Mouse (Mus musculus): ENCODE results near the gene Iqsec3. TPM values are rescaled to one million over a fixed set of nuclear protein-coding genes. Genes with fewer than 3 reads are reported as not detected.

Iqsec3 gene
- total RNA-seq, 2 experiments from 2014 or later = 81.2 to 83.8 TPM

- DNase-seq (ENCODE audit: low spot score in 2 of 2) = peak; percentile 19 to 33
These were observed 18.7 kb downstream of the Iqsec3 start for GRCm38 (mm10) chr6:121454549-121455494.

- peak in 1 of 2 experiments; percentile 18 for DNase-seq (ENCODE audit: low spot score in 2 of 2)
These were observed 19.7 kb downstream of the Iqsec3 start for GRCm38 (mm10) chr6:121453776-121454175.

GRCm38 (mm10) chr6:121451703-121452102, 21.8 kb downstream of the Iqsec3 start:
- DNase-seq (ENCODE audit: low spot score in 2 of 2) = no peak

- no peak for DNase-seq (ENCODE audit: low spot score in 2 of 2)
These were observed 32.7 kb downstream of the Iqsec3 start for GRCm38 (mm10) chr6:121440696-121441220.

GRCm38 (mm10) chr6:121424830-121425229, 48.6 kb downstream of the Iqsec3 start:
- no peak for DNase-seq (ENCODE audit: low spot score in 2 of 2)

- DNase-seq (ENCODE audit: low spot score in 2 of 2) = peak in 1 of 2 experiments; percentile 19
These were observed 49.1 kb downstream of the Iqsec3 start for GRCm38 (mm10) chr6:121424403-121424802.

GRCm38 (mm10) chr6:121412558-121413297, 60.8 kb downstream of the Iqsec3 start:
- peak in 1 of 2 experiments; percentile 20 for DNase-seq (ENCODE audit: low spot score in 2 of 2)

GRCm38 (mm10) chr6:121407571-121408011, 65.9 kb downstream of the Iqsec3 start:
- peak in 1 of 2 experiments; percentile 27 for DNase-seq (ENCODE audit: low spot score in 2 of 2)

GRCm38 (mm10) chr6:121405311-121405710, 68.2 kb downstream of the Iqsec3 start:
- no peak for DNase-seq (ENCODE audit: low spot score in 2 of 2)

GRCm38 (mm10) chr6:121402661-121403244, 70.7 kb downstream of the Iqsec3 start:
- DNase-seq (ENCODE audit: low spot score in 2 of 2) = no peak

- DNase-seq (ENCODE audit: low spot score in 2 of 2) = no peak
These were observed 71.4 kb downstream of the Iqsec3 start for GRCm38 (mm10) chr6:121401826-121402660.

- DNase-seq (ENCODE audit: low spot score in 2 of 2) = no peak
These were observed 72.3 kb downstream of the Iqsec3 start for GRCm38 (mm10) chr6:121401140-121401539.

- DNase-seq (ENCODE audit: low spot score in 2 of 2) = no peak
These were observed 80.7 kb downstream of the Iqsec3 start for GRCm38 (mm10) chr6:121392610-121393252.

- no peak for DNase-seq (ENCODE audit: low spot score in 2 of 2)
These were observed 88.1 kb downstream of the Iqsec3 start for GRCm38 (mm10) chr6:121385397-121385796.

GRCm38 (mm10) chr6:121382071-121382470, 91.4 kb downstream of the Iqsec3 start:
- DNase-seq (ENCODE audit: low spot score in 2 of 2) = no peak

- DNase-seq (ENCODE audit: low spot score in 2 of 2) = no peak
These were observed 92.9 kb downstream of the Iqsec3 start for GRCm38 (mm10) chr6:121380576-121380975.

- no peak for DNase-seq (ENCODE audit: low spot score in 2 of 2)
These were observed 95.2 kb downstream of the Iqsec3 start for GRCm38 (mm10) chr6:121378256-121378655.

- DNase-seq (ENCODE audit: low spot score in 2 of 2) = no peak
These were observed 97.3 kb downstream of the Iqsec3 start for GRCm38 (mm10) chr6:121376159-121376558.

GRCm38 (mm10) chr6:121371197-121371980, 102.1 kb downstream of the Iqsec3 start:
- DNase-seq (ENCODE audit: low spot score in 2 of 2) = no peak
